Mouse (Mus musculus): ENCODE data around the gene Dand5. TPM values are rescaled to one million over a fixed set of nuclear protein-coding genes. Genes with fewer than 3 reads are reported as not detected.

The Dand5 gene
- polyA plus RNA-seq, 1 experiment from 2014 or later = 16.9 TPM

DNA sequence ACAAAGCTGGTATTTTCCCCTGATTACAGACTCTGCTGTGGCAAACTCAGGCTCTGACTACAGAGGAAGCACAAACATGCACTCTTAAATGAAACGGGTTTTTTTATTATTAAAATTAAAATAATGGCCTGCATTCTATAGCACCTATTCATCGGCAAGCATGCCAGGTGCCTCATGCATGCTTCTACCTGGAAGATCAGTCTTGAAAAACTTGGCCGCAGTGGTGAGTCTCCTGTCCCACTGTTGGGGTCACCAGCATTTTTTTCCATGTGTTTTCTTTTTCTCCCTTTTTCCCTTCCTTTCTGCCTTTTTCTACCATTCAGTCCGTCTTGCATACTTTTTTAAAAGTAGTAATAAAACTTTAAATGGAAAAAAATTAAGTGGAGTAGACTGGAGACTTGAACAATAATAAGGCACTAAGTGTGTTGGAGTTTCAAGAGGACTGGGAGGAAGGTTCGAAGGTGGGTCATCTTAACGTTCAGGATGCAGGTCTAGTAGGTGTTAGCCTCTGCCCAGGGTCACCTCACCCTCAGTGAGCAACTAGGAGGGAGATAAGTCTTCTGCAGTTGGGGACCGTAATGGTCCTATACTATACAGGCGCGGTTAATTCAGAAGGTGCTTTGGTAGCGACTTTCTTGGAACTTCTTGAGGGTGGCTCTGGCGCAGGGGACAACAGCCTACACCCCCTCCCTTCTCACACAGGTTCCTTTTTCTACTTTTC lies 39.3 kb downstream of the Dand5 start:
- Histone ChIP-seq H3K9ac (replicated peaks; ENCODE audit: low read depth, low read length) (no peak overlapping the region), H3K4me2 (ENCODE audit: low read depth, low read length) (no peak overlapping the region), H3K4me3 (ENCODE audit: low read depth, low read length) (no peak overlapping the region), H3K4me1 (ENCODE audit: control insufficient read depth, insufficient read depth, low read length) (peaks cover 25% of the 10 kb centered on the region; the same call in 1 of the 2 replicates), H3K9me3 (ENCODE audit: control insufficient read depth, low read length) (no peaks in the 10 kb centered on the region), H3K27me3 (ENCODE audit: control insufficient read depth, insufficient read depth, low read length) (peaks cover 53% of the 10 kb centered on the region), H3K36me3 (ENCODE audit: control insufficient read depth, insufficient read depth, low read length) (no peaks in the 10 kb centered on the region), H3K27ac (ENCODE audit: low read depth, low read length) (no peak overlapping the region)
- no peak for ATAC-seq (ENCODE audit: low read depth)
- WGBS = 15% methylated on average over 11 of the region's 11 CpGs

DNA sequence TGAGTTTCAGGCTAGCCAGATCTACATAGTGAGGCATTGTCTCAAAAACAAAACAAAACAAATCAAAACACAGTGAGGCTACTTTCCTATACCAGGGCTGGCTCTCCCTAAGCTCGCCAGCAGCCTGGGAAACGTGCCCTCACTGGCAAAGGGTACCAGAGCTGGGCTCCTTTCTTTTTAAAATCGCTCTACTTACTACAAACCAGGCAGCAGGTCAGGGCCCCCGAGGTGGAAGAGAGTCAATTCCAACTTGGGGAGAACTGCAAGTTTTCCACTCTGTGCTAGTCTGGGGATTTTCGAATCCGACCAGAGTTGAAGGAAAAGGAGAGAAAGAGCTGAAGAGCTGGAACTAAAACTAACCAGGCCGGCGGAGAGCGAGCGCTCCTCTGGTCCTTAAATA lies 39.9 kb downstream of the Dand5 start:
- Histone ChIP-seq H3K27ac (ENCODE audit: low read depth, low read length) (no peak overlapping the region), H3K27me3 (ENCODE audit: control insufficient read depth, insufficient read depth, low read length) (peaks cover 53% of the 10 kb centered on the region), H3K4me1 (ENCODE audit: control insufficient read depth, insufficient read depth, low read length) (peaks cover 28% of the 10 kb centered on the region; the same call in 1 of the 2 replicates), H3K4me3 (ENCODE audit: low read depth, low read length) (no peak overlapping the region), H3K4me2 (ENCODE audit: low read depth, low read length) (no peak overlapping the region), H3K9ac (replicated peaks; ENCODE audit: low read depth, low read length) (no peak overlapping the region), H3K9me3 (ENCODE audit: control insufficient read depth, low read length) (no peaks in the 10 kb centered on the region), H3K36me3 (ENCODE audit: control insufficient read depth, insufficient read depth, low read length) (no peaks in the 10 kb centered on the region)
- ATAC-seq (ENCODE audit: low read depth) = no peak
- 22% methylated on average over 10 of the region's 10 CpGs for WGBS

DNA sequence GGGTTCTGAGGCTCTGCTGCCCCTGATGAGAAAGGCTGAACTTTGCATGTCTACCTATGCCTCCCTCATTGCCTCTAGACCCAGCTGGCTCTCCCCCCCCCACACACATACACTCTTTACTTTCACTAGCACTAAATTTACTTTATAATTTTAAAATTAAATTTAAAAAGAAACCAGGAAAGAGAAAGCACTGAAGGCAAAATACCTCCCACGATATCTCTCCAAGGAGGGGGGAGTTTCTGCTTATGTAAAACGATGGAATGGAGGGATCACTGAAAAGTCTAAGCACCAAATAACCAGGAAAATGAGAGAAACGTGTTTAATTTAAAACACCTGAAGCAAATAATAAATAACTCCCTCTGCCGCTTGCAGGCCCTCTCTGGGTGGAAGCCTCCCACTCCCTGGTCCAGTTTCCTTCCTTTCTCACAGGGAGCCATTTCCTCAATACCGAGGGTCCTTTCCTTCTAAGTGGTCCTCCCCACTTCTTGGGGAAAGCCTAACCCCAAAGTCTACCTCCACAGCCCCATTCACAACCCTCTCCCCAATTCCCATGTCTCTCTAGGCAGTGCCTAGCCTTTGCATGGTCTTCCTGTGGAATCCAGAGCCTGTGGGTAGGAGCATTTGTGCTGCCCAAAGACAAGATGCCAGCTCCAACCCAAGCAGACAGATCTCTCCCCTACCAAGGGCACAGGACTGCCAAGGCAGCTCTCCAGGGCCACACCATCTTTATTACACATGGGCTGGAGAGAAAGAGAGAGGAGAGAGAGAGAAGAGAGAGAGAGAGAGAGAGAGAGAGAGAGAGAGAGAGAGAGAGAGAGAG lies 40.7 kb downstream of the Dand5 start:
- H3K9me3 ChIP-seq (ENCODE audit: control insufficient read depth, low read length) = no peaks in the 10 kb centered on the region
- H3K27me3 ChIP-seq (ENCODE audit: control insufficient read depth, insufficient read depth, low read length) = peaks cover 58% of the 10 kb centered on the region
- no peak overlapping the region for H3K4me3 ChIP-seq (ENCODE audit: low read depth, low read length)
- 16% methylated on average over 5 of the region's 5 CpGs for WGBS
- H3K36me3 ChIP-seq (ENCODE audit: control insufficient read depth, insufficient read depth, low read length) = no peaks in the 10 kb centered on the region
- H3K4me2 ChIP-seq (ENCODE audit: low read depth, low read length) = no peak overlapping the region
- peaks cover 28% of the 10 kb centered on the region; the same call in 1 of the 2 replicates for H3K4me1 ChIP-seq (ENCODE audit: control insufficient read depth, insufficient read depth, low read length)
- ATAC-seq (ENCODE audit: low read depth) = no peak
- no peak overlapping the region for H3K9ac ChIP-seq (replicated peaks; ENCODE audit: low read depth, low read length)
- H3K27ac ChIP-seq (ENCODE audit: low read depth, low read length) = no peak overlapping the region

DNA sequence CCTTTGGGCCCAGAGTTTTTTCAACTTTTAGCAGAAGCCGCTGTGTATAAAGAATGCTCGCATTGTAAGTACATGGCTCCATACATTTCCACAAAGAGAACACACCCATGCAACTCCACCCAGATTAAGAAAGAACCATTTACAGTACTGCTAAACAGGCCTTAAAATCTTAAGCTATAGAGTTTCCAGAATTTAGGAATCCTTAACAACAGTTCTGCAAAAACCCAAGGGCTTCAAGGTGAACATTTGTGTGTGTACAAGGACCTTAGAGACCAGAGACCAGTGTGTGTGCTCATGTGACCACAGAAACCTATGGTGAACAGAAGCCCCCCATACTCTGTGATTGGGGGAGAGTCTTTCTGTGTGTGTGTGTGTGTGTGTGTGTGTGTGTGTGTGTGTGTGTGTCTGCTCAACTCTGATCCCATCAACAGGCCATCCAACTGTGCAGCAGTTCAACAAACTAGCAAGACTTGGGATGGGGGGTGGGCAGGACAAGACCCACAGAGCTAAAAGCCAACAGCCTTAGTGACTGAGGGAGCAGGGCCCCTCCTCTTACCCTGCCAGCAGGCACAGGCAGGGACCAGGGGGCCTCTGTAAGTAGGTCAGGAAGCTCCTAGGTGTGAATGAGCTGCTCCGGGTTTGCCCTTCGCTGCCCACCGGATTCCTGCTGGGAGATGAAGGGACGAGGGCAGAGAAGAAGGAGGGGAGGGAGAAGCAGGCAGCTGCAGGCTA lies 41.5 kb downstream of the Dand5 start:
- no peaks in the 10 kb centered on the region for H3K9me3 ChIP-seq (ENCODE audit: control insufficient read depth, low read length)
- H3K27ac ChIP-seq (ENCODE audit: low read depth, low read length) = no peak overlapping the region
- 19% methylated on average over 6 of the region's 6 CpGs for WGBS
- peaks cover 20% of the 10 kb centered on the region; the same call in 1 of the 2 replicates for H3K4me1 ChIP-seq (ENCODE audit: control insufficient read depth, insufficient read depth, low read length)
- no peak overlapping the region for H3K4me2 ChIP-seq (ENCODE audit: low read depth, low read length)
- no peaks in the 10 kb centered on the region for H3K36me3 ChIP-seq (ENCODE audit: control insufficient read depth, insufficient read depth, low read length)
- no peak for ATAC-seq (ENCODE audit: low read depth)
- no peak overlapping the region for H3K4me3 ChIP-seq (ENCODE audit: low read depth, low read length)
- H3K27me3 ChIP-seq (ENCODE audit: control insufficient read depth, insufficient read depth, low read length) = peaks cover 58% of the 10 kb centered on the region
- H3K9ac ChIP-seq (replicated peaks; ENCODE audit: low read depth, low read length) = no peak overlapping the region

- peaks cover 23% of the 10 kb centered on the region; the same call in 1 of the 2 replicates for H3K4me1 ChIP-seq (ENCODE audit: control insufficient read depth, insufficient read depth, low read length)
- WGBS = 8% methylated on average over 13 of the region's 13 CpGs
- peak overlapping the region; percentile 25; the same call in 1 of the 2 replicates for H3K4me2 ChIP-seq (ENCODE audit: low read depth, low read length)
- peak overlapping the region; percentile 45 for H3K27ac ChIP-seq (ENCODE audit: low read depth, low read length)
- H3K9ac ChIP-seq (replicated peaks; ENCODE audit: low read depth, low read length) = no peak overlapping the region
- H3K27me3 ChIP-seq (ENCODE audit: control insufficient read depth, insufficient read depth, low read length) = peaks cover 57% of the 10 kb centered on the region
- ATAC-seq (ENCODE audit: low read depth) = no peak
- H3K36me3 ChIP-seq (ENCODE audit: control insufficient read depth, insufficient read depth, low read length) = no peaks in the 10 kb centered on the region
- no peaks in the 10 kb centered on the region for H3K9me3 ChIP-seq (ENCODE audit: control insufficient read depth, low read length)
- no peak overlapping the region for H3K4me3 ChIP-seq (ENCODE audit: low read depth, low read length)
Measured at GRCm38 (mm10) chr8:84780225-84780555, 42.4 kb downstream of the Dand5 start.

DNA sequence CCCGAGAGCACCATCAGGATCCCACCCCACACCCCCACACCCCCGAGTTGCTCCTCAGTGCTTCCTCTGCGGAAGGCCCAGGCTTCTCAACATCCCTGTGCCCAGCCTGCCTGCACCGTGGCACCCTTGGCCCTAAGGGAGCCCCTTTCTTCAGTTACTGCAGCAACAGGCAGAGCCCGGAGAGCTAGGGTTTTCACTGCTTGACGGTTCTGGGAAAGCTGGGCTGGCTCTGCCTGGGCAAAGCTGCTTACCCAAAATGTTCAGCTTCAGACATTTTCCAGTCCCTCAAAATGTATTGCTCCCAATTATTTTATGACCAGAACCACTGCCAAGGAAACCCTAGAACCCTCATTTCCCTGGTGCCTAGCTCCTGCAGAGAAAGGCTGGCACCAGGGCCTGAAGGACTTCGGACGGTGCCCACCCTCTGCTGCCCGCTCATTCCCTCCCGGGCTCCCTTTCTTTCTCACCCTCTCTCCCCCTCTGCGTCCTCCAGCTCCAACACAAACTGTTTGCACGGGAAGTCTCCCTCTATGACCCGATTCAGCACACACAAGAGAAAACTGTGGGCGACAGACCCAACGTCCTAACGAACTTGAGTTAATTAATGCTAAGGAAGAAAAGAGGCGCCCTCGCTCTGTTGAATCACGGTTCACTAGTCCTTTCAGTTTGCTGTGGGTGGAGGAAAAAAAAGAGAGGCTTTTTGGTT lies 43.0 kb downstream of the Dand5 start:
- Histone ChIP-seq H3K4me3 (ENCODE audit: low read depth, low read length) (no peak overlapping the region), H3K4me2 (ENCODE audit: low read depth, low read length) (peak overlapping the region; percentile 25; the same call in 1 of the 2 replicates), H3K27me3 (ENCODE audit: control insufficient read depth, insufficient read depth, low read length) (peaks cover 53% of the 10 kb centered on the region), H3K9ac (replicated peaks; ENCODE audit: low read depth, low read length) (no peak overlapping the region), H3K9me3 (ENCODE audit: control insufficient read depth, low read length) (no peaks in the 10 kb centered on the region), H3K4me1 (ENCODE audit: control insufficient read depth, insufficient read depth, low read length) (peaks cover 24% of the 10 kb centered on the region; the same call in 1 of the 2 replicates), H3K27ac (ENCODE audit: low read depth, low read length) (peak overlapping the region; percentile 45), H3K36me3 (ENCODE audit: control insufficient read depth, insufficient read depth, low read length) (no peaks in the 10 kb centered on the region)
- 4% methylated on average over 19 of the region's 19 CpGs for WGBS
- peak; percentile 42; the same call in 1 of the 2 replicates for ATAC-seq (ENCODE audit: low read depth)

DNA sequence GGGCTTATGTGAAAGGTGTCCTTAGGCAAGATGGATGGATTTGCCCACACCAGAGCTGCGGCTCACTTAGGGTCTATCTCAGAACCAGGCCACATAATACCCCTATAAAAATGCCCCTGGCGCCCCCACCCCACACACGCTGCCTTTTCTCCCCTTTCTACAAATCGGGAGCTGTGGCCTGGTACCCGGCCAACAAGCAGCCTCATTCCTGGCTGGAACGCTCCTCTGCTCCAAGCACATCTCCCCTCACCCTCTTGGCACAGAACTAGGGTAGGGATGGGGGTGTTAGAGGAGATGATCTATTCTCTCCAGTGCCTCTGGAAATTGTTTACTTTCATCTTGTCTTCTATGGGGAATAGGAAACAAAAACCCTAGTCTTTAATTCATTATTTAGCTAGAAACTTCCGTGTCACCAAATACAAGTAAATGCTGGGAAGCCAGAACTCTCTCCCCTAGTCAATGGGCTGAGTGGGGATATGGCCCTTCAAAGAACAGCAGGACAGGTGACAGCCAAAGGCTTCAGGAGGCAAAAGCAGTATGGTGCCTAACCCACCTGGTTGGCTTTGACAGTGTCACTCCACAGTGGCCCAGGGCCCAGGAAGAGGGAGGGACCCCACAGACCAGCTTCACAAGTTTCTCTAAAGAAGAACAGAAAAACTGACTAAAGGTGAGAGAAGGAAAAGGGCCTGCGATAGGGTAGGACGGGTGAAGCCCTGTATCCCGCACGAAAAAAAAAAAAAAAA lies 43.8 kb downstream of the Dand5 start:
- Histone ChIP-seq H3K27me3 (ENCODE audit: control insufficient read depth, insufficient read depth, low read length) (peaks cover 50% of the 10 kb centered on the region), H3K9me3 (ENCODE audit: control insufficient read depth, low read length) (no peaks in the 10 kb centered on the region), H3K4me2 (ENCODE audit: low read depth, low read length) (peak overlapping the region; percentile 25; the same call in 1 of the 2 replicates), H3K4me3 (ENCODE audit: low read depth, low read length) (no peak overlapping the region), H3K4me1 (ENCODE audit: control insufficient read depth, insufficient read depth, low read length) (peaks cover 18% of the 10 kb centered on the region; the same call in 1 of the 2 replicates), H3K9ac (replicated peaks; ENCODE audit: low read depth, low read length) (no peak overlapping the region), H3K36me3 (ENCODE audit: control insufficient read depth, insufficient read depth, low read length) (no peaks in the 10 kb centered on the region), H3K27ac (ENCODE audit: low read depth, low read length) (peak overlapping the region; percentile 45)
- 6% methylated on average over 11 of the region's 11 CpGs for WGBS
- no peak for ATAC-seq (ENCODE audit: low read depth)

All from neural tube, embryonic 14.5 days (tissue).